Mouse (Mus musculus) testis, adult 2 months (tissue): ENCODE data around the gene Gm20388.

Experiments used
- CTCF ChIP-seq: fragments of 200-500 bp; IDR thresholded peaks from 2 replicates; pipeline ENCODE4 v1.5.1; 2012; ENCODE audit warnings: low read depth, mild to moderate bottlenecking, inconsistent platforms, low read length, moderate library complexity; ENCODE audit not compliant: control insufficient read depth, insufficient read depth, insufficient replicate concordance
- POLR2A ChIP-seq: fragments of 200-500 bp; IDR thresholded peaks from 2 replicates; pipeline ENCODE4 v1.6.1; 2012; ENCODE audit warnings: low read depth, mild to moderate bottlenecking, inconsistent platforms, low read length, moderate library complexity; ENCODE audit not compliant: control insufficient read depth

GRCm38 (mm10) chr8:120094801-120095200 lies 184.2 kb downstream of the Gm20388 start:
- no peak for TF ChIP-seq CTCF
- no peak for TF ChIP-seq POLR2A
